Mouse (Mus musculus): ENCODE results near the gene Pde8a.

GRCm38 (mm10) chr7:81309247-81309646 lies 95.9 kb downstream of the Pde8a start:
- no peak for TF ChIP-seq CTCF (conservative IDR thresholded peaks at IDR 0.05; ENCODE audit: insufficient read depth, insufficient read length, low read depth, low read length)
- no peak for TF ChIP-seq POLR2A (IDR thresholded peaks at IDR 0.05; ENCODE audit: low read depth, low read length)

All from kidney, adult 2 months (tissue).